Mouse (Mus musculus) kidney, embryonic 16.5 days (tissue): Measurements from ENCODE around the gene Igdcc3. TPM values are rescaled to one million over a fixed set of nuclear protein-coding genes. Genes with fewer than 3 reads are reported as not detected.

Experiments
- ATAC-seq: fragments of 200-750 bp; cut with Nextera tagmentation; 2 replicates; pipeline ENCODE4 v1.8.0; 2017; ENCODE audit warnings: moderate TSS enrichment; ENCODE audit not compliant: low FRiP score, low TSS enrichment
- H3K27ac ChIP-seq: fragments of 300-500 bp; sonication (generic); 2 replicates; pipeline ENCODE4 v1.5.1; 2014; ENCODE audit warnings: low read length
- H3K27me3 ChIP-seq: fragments of 300-500 bp; sonication (generic); 2 replicates; pipeline ENCODE4 v1.6.1; 2014; ENCODE audit warnings: low read length, control low read depth, mixed read lengths; ENCODE audit not compliant: insufficient read depth
- H3K36me3 ChIP-seq: fragments of 300-500 bp; sonication (generic); 2 replicates; pipeline ENCODE4 v1.6.1; 2014; ENCODE audit warnings: low read length, control low read depth, mixed read lengths; ENCODE audit not compliant: insufficient read depth
- H3K4me1 ChIP-seq: fragments of 300-500 bp; sonication (generic); 2 replicates; pipeline ENCODE4 v1.6.1; 2014; ENCODE audit warnings: low read length, control low read depth, mixed read lengths; ENCODE audit not compliant: insufficient read depth
- H3K4me2 ChIP-seq: fragments of 300-500 bp; sonication (generic); replicated peaks from 2 replicates; pipeline ENCODE4 v1.6.1; 2014; ENCODE audit warnings: low read depth, low read length
- H3K4me3 ChIP-seq: fragments of 300-500 bp; sonication (generic); 2 replicates; pipeline ENCODE4 v1.5.1; 2014; ENCODE audit warnings: mild to moderate bottlenecking, low read length
- H3K9ac ChIP-seq: fragments of 300-500 bp; sonication (generic); replicated peaks from 2 replicates; pipeline ENCODE4 v1.6.1; 2014; ENCODE audit warnings: low read length
- H3K9me3 ChIP-seq: fragments of 300-500 bp; sonication (generic); 2 replicates; pipeline ENCODE4 v1.6.1; 2016; ENCODE audit warnings: low read length, control low read depth
- WGBS: fragments of 180-500 bp; shearing (Covaris S2); extraction: QIAGEN DNeasy Blood & Tissue Kit; methylation state at CpG from one replicate; pipeline ENCODE4 v1.1.7; 2014; 5-methylcytosine and 5-hydroxymethylcytosine counted together
- polyA plus RNA-seq: library from polyadenylated mRNA; unstranded; fragments of >200 nt; fragmentation: Nextera tagmentation; extraction: Ambion mirVana; gene quantifications from 2 replicates; pipeline ENCODE4 v1.2.1, GENCODE M21; 2015

Gene Igdcc3
- polyA plus RNA-seq, 1 experiment from 2014 or later, result 3.2 TPM

DNA sequence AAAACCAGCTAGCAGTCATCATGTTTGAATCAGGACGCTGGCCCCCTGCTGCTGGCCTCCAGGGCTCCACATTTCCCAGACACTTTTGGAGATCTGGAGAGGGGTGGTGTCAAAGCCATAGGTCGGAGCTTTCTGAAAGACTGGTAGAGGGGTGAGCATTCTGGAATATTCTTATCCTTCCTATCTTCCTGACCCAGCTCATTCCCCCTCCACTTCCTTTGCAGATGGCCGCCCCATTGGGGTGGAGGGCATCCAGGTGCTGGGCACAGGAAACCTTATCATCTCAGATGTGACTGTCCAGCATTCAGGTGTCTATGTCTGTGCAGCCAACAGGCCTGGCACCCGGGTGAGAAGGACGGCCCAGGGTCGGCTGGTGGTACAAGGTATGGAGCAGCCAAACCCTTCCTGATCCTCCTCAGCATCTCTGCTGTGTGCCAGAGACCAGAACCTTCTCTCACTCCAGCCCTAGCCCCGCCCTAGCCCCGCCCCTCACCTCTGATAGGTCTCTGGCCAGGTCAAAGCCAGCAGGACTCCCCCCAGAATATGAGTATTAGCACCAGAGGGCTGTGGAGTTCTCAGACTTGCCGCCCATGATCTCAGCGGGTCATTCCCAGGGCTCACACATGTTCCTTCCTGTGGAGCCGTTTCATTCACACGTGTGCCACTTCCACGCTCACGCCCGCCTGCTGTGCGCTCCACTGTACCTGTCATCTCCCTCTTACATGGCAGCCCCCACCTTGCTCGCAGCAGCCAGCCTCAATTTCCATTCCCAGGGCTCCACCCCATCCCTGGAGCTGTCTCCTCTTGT, 39.0 kb downstream of the Igdcc3 start:
- H3K9ac ChIP-seq, result no peak overlapping the region
- no peak overlapping the region for H3K4me3 ChIP-seq
- no peak for ATAC-seq
- H3K27ac ChIP-seq, result no peak overlapping the region
- peaks cover 46% of the 10 kb centered on the region for H3K4me1 ChIP-seq
- H3K9me3 ChIP-seq, result no peaks in the 10 kb centered on the region
- peak overlapping the region; percentile 35 for H3K4me2 ChIP-seq
- 0 out of 2 replicates have a peak, but pooled peaks cover 4% of the 10 kb centered on the region for H3K36me3 ChIP-seq
- peaks cover 6% of the 10 kb centered on the region; the same call in 1 of the 2 replicates for H3K27me3 ChIP-seq
- 24% methylated on average over 17 of the region's 17 CpGs for WGBS

DNA sequence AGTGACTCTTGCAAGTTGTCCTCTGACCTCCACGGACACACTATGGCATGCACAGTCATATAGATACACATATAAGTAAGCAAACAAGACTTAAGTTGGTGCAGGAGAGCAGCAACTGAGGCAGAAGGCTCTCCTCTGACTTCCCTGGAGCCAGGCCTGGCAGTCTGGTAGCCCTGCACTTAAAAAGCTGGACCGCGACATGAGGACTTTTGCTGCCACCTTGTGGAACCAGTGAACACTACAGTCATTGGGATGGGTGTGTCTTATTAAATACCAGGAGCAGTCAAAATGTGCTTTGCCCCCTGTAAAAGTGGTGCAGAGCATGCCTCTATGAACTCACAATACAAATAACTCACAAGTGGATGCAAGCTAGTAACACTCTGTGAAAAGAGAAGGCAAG, 47.6 kb downstream of the Igdcc3 start:
- H3K9ac ChIP-seq, result no peak overlapping the region
- no peak for ATAC-seq
- H3K36me3 ChIP-seq, result 0 out of 2 replicates have a peak, but pooled peaks cover 4% of the 10 kb centered on the region
- no peak overlapping the region for H3K27ac ChIP-seq
- no peaks in the 10 kb centered on the region for H3K9me3 ChIP-seq
- H3K4me3 ChIP-seq, result no peak overlapping the region
- WGBS, result 1% methylated on average over 3 of the region's 3 CpGs
- peaks cover 22% of the 10 kb centered on the region for H3K4me1 ChIP-seq
- H3K4me2 ChIP-seq, result no peak overlapping the region
- H3K27me3 ChIP-seq, result no peaks in the 10 kb centered on the region

DNA sequence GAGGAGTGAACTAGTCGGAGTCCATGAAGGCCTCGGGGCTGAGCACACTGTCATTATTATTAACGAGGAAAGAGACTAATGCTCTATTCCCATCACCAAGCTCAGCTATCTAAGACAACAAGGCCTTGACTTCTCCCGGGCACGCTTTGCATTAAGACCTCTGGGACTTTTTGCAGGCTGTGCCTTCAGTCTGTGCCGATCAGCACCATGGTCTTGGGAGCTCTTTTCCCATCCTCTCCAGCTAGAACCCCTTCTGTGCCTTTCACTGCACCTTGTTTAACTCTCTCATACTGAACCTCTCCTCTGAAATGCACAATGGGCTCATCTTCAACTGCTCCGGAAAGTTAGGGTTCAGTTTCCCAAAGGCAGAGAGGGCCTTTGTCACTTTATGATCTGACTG, 49.3 kb downstream of the Igdcc3 start:
- Histone ChIP-seq H3K27me3 (no peaks in the 10 kb centered on the region), H3K9ac (no peak overlapping the region), H3K4me2 (no peak overlapping the region), H3K27ac (no peak overlapping the region), H3K4me3 (no peak overlapping the region), H3K36me3 (no peaks in the 10 kb centered on the region), H3K9me3 (no peaks in the 10 kb centered on the region), H3K4me1 (peaks cover 30% of the 10 kb centered on the region)
- no peak for ATAC-seq
- 35% methylated on average over 7 of the region's 7 CpGs for WGBS

DNA sequence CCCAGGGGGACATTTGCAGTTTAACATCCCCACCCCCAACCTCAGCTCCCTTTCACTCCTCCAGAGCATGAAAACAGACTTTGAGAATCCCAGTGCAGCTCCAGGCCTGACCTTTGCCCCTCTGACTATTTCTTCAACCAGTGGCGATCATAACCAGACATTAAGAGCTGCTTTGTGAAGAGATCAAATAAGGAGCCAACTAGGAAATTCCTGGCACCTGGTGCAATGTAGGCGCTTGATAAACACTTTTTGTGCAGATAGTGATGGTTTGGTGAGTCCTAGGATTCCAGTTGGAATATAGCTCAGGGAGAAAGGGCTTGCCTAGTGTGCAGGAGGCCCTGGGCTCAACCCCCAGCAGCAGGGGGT, 50.4 kb downstream of the Igdcc3 start:
- no peak overlapping the region for H3K9ac ChIP-seq
- H3K4me3 ChIP-seq, result no peak overlapping the region
- no peaks in the 10 kb centered on the region for H3K27me3 ChIP-seq
- no peaks in the 10 kb centered on the region for H3K36me3 ChIP-seq
- ATAC-seq, result no peak
- H3K4me1 ChIP-seq, result peaks cover 39% of the 10 kb centered on the region
- no peaks in the 10 kb centered on the region for H3K9me3 ChIP-seq
- 14% methylated on average over 2 of the region's 2 CpGs for WGBS
- H3K4me2 ChIP-seq, result no peak overlapping the region
- peak overlapping the region; percentile 17 for H3K27ac ChIP-seq

DNA sequence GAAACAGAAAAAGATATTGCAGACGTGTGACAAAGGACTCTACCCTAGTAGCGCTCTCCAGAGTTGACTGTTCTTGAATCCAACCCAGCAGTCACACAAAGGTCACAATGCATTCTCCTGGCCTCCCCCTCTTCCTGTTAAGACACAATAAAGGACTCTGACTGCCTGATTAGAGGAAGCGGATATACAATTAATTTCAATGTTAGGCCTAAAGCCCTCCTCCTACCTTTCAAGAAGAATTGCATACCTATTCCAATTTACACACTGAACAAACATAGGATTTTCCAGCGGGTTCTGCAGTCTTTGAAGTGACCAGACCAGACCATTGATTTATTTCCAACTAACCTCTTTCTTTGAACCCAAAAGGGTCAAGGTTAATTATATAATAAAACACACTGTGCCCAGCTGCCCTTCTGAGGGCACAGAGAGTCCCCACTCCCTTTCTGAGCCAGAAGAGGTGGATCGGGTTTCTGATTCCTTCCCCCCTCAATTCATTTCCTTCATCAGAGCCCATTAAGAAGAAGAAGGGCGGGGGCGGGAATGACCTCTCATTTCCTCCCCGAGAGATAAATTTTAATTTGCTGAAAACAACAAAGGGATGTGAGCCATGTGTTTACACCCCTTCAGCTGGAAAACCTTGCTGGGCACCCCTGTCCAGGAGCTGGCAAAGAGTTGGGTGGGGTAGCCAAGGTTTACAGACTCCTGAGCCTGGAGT, 50.9 kb downstream of the Igdcc3 start:
- Histone ChIP-seq H3K9me3 (no peaks in the 10 kb centered on the region), H3K4me1 (peaks cover 39% of the 10 kb centered on the region), H3K27ac (peak overlapping the region; percentile 45), H3K27me3 (no peaks in the 10 kb centered on the region), H3K4me3 (no peak overlapping the region), H3K9ac (no peak overlapping the region), H3K4me2 (no peak overlapping the region), H3K36me3 (no peaks in the 10 kb centered on the region)
- 12% methylated on average over 8 of the region's 8 CpGs for WGBS
- 0 out of 2 replicates have a peak, but pooled peaks have one; percentile 11 for ATAC-seq

DNA sequence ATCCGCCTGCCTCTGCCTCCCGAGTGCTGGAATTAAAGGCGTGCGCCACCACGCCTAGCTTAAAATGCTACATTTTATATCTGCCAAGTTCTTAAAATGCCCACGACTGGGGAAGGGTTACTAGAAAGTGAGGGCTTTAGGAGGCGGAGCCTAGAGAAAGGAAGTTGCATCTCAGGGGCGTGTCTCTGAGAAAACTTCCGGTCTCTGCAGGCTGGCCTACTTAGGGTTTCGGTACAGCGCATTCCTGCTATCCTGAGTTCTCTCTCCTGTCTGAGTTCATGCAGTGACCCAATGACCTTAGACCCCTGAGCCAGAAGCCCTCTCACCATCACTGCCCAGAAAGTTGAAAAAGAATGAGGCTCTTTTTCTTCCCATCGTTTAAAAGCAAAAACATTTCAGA, 52.2 kb downstream of the Igdcc3 start:
- no peak overlapping the region for H3K27ac ChIP-seq
- no peaks in the 10 kb centered on the region for H3K27me3 ChIP-seq
- H3K4me3 ChIP-seq, result no peak overlapping the region
- peaks cover 44% of the 10 kb centered on the region for H3K4me1 ChIP-seq
- H3K9ac ChIP-seq, result no peak overlapping the region
- H3K36me3 ChIP-seq, result no peaks in the 10 kb centered on the region
- H3K9me3 ChIP-seq, result no peaks in the 10 kb centered on the region
- H3K4me2 ChIP-seq, result no peak overlapping the region
- 67% methylated on average over 12 of the region's 12 CpGs for WGBS
- no peak for ATAC-seq

DNA sequence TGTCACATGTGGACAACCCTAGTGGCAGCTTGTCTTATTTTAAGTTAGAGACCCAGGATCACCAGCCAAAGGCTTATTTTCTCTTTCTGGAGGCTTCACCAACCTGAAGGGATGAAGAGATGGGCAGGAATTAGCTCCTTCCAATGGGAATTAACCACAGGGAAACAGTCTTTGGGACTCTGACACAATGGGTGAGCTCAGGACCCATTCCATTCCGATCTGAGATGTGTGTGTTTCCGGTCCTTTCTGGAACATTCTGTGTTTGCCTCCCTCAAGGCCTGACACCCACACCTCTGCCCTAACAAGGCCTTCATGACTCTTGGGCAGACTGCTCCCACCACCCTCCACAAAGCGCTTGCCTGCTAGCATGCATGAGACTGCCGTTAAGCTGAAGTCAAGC, 54.1 kb downstream of the Igdcc3 start, which contains the start of gene Parp16:
Parp16 (plus strand) TSS at position 301 of the 400 bp plus-strand sequence.
- Histone ChIP-seq H3K27ac (peak within 1 kb of the TSS; percentile 95), H3K9ac (peak within 1 kb of the TSS; percentile 50), H3K4me2 (0 out of 2 replicates have a peak within 1 kb of the TSS, but pooled peaks have one; percentile 14), H3K4me3 (no peak within 1 kb of the TSS), H3K27me3 (no peaks in the 10 kb centered on the region), H3K9me3 (no peaks in the 10 kb centered on the region), H3K4me1 (peaks cover 44% of the 10 kb centered on the region), H3K36me3 (no peaks in the 10 kb centered on the region)
- no peak for ATAC-seq
- WGBS, result 56% methylated on average over 4 of the region's 4 CpGs

DNA sequence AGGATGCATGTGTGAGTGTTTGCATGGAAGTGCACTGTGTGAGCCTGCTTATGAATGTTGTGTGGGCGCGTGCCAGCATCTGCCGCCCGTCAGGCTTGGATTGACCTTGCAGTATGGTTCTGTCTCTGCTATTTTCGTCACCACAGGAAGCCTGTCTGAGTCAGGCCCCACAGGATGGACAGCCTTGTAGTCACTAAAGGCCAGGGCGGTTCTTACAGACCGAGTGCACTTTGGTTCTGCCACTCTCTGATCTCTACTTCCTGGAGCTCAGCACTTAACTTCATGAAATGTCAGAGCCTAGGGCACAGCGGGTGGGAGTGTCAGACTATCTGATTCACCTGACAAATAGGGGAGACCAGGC, 54.6 kb downstream of the Igdcc3 start:
- Histone ChIP-seq H3K36me3 (no peaks in the 10 kb centered on the region), H3K4me3 (no peak overlapping the region), H3K27me3 (no peaks in the 10 kb centered on the region), H3K9me3 (no peaks in the 10 kb centered on the region), H3K4me2 (0 out of 2 replicates have a peak overlapping the region, but pooled peaks have one; percentile 14), H3K9ac (peak overlapping the region; percentile 50), H3K27ac (peak overlapping the region; percentile 95), H3K4me1 (peaks cover 44% of the 10 kb centered on the region)
- ATAC-seq, result peak; percentile 8; the same call in 1 of the 2 replicates
- WGBS, result 22% methylated on average over 8 of the region's 8 CpGs

DNA sequence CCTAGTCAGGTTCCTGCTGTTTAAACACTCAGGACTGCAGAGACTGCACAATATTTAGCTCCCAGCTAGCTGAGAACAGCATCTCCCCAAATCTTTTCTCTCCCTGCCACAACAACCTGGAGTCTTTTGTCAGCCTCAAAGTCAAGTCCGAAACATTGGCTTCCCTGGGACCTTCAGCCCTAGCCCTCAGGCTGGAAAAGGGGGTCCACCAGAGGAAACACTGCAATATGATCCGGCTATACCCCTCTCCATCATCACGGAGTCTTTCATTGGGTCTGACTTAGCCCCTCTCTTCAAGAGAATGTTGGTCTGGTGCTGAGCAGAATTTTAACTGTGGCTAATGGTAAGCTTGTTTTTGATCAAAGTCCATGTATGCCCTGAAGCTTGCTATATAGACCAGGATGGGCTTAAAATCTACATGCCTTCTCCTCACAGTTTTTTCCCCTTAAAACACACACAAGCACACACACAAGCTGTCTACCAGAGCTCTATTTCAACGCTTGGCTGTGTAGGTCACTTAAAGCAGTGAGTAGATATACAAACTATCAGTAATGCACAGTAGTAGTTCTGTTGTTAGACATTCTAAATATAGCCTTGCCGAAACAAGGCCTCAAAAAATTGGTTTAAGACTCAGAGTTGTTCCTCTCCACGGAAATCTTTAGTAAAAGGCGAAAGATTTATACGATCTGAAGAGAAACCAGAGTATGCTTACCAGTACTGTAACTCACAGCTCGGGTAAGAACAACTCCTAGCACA, 55.2 kb downstream of the Igdcc3 start:
- Histone ChIP-seq H3K9ac (peak overlapping the region; percentile 50), H3K4me3 (0 out of 2 replicates have a peak overlapping the region, but pooled peaks have one; percentile 13), H3K36me3 (no peaks in the 10 kb centered on the region), H3K4me1 (peaks cover 39% of the 10 kb centered on the region), H3K27ac (peak overlapping the region; percentile 95), H3K9me3 (no peaks in the 10 kb centered on the region), H3K4me2 (peak overlapping the region; percentile 39), H3K27me3 (no peaks in the 10 kb centered on the region)
- peak; percentile 93 for ATAC-seq
- 2% methylated on average over 9 of the region's 9 CpGs for WGBS
